Mouse (Mus musculus): ENCODE measurements at regions not wholly inside any gene's neighbourhood (a gene's known extent, or its start where the extent isn't known, plus 50 kb on each side); places are given as distances from the start of the nearest gene placed in this dataset.
"Not testable (repeated sequence)": the region's sequence is repeated elsewhere in the genome, so short reads cannot be mapped to it uniquely, and the experiment has no call there.

- peak; percentile 19 for DNase-seq (ENCODE audit: low spot score)
Measured at GRCm38 (mm10) chr3:83416536-83416935, 288.8 kb downstream of the Dchs2 start.

- no peak for DNase-seq (ENCODE audit: low spot score)
Measured at GRCm38 (mm10) chr3:83424267-83424666, 296.5 kb downstream of the Dchs2 start.

GRCm38 (mm10) chr3:83429376-83429775 lies 301.6 kb downstream of the Dchs2 start:
- DNase-seq (ENCODE audit: low spot score) = no peak

GRCm38 (mm10) chr3:83446154-83446667 lies 318.5 kb downstream of the Dchs2 start:
- no peak for DNase-seq (ENCODE audit: low spot score)

GRCm38 (mm10) chr3:83450662-83451061 lies 315.5 kb upstream of the Sfrp2 start:
- DNase-seq (ENCODE audit: low spot score) = peak; percentile 12

GRCm38 (mm10) chr3:83451317-83451716 lies 314.8 kb upstream of the Sfrp2 start:
- peak; percentile 64 for DNase-seq (ENCODE audit: low spot score)

GRCm38 (mm10) chr3:83453462-83453861 lies 312.7 kb upstream of the Sfrp2 start:
- no peak for DNase-seq (ENCODE audit: low spot score)

- no peak for DNase-seq (ENCODE audit: low spot score)
Measured at GRCm38 (mm10) chr3:83458450-83458849, 307.7 kb upstream of the Sfrp2 start.

- no peak for DNase-seq (ENCODE audit: low spot score)
Measured at GRCm38 (mm10) chr3:83479251-83479650, 286.9 kb upstream of the Sfrp2 start.

- no peak for DNase-seq (ENCODE audit: low spot score)
Measured at GRCm38 (mm10) chr3:83480176-83480575, 285.9 kb upstream of the Sfrp2 start.

- DNase-seq (ENCODE audit: low spot score) = no peak
Measured at GRCm38 (mm10) chr3:83486192-83486716, 279.9 kb upstream of the Sfrp2 start.

- no peak for DNase-seq (ENCODE audit: low spot score)
Measured at GRCm38 (mm10) chr3:83495584-83495983, 270.5 kb upstream of the Sfrp2 start.

GRCm38 (mm10) chr3:83503901-83504300 lies 262.2 kb upstream of the Sfrp2 start:
- no peak for DNase-seq (ENCODE audit: low spot score)

GRCm38 (mm10) chr3:83516614-83517013 lies 249.5 kb upstream of the Sfrp2 start:
- DNase-seq (ENCODE audit: low spot score) = no peak

- no peak for DNase-seq (ENCODE audit: low spot score)
Measured at GRCm38 (mm10) chr3:83517914-83518635, 248.0 kb upstream of the Sfrp2 start.

- no peak for DNase-seq (ENCODE audit: low spot score)
Measured at GRCm38 (mm10) chr3:83530243-83530847, 235.8 kb upstream of the Sfrp2 start.

GRCm38 (mm10) chr3:83536624-83537023 lies 229.5 kb upstream of the Sfrp2 start:
- not testable (repeated sequence) for DNase-seq (ENCODE audit: low spot score)

GRCm38 (mm10) chr3:83537231-83537630 lies 228.9 kb upstream of the Sfrp2 start:
- no peak for DNase-seq (ENCODE audit: low spot score)

GRCm38 (mm10) chr3:83537711-83538110 lies 228.4 kb upstream of the Sfrp2 start:
- no peak for DNase-seq (ENCODE audit: low spot score)

GRCm38 (mm10) chr3:83538898-83539297 lies 227.2 kb upstream of the Sfrp2 start:
- no peak for DNase-seq (ENCODE audit: low spot score)

GRCm38 (mm10) chr3:83540997-83541932 lies 224.9 kb upstream of the Sfrp2 start:
- no peak for DNase-seq (ENCODE audit: low spot score)
